Mouse (Mus musculus) heart, postnatal 0 days (tissue): Measurements from ENCODE around the gene 4932438A13Rik. TPM values are rescaled to one million over a fixed set of nuclear protein-coding genes. Genes with fewer than 3 reads are reported as not detected.
A peak's percentile ranks its signal among the peaks of the same experiment; 100 is the strongest.

Source experiments
- ATAC-seq: fragments of 200-750 bp; cut with Nextera tagmentation; 2 replicates; pipeline ENCODE4 v1.8.0; 2017; ENCODE audit warnings: low read depth, moderate number of reproducible peaks, moderate library complexity; ENCODE audit not compliant: insufficient read depth
- DNase-seq: peaks from one replicate; pipeline ENCODE4 v3.0.0-alpha.2; 2016; ENCODE audit warnings: low spot score
- H3K27ac ChIP-seq: fragments of 300-500 bp; sonication (generic); 2 replicates; pipeline ENCODE4 v1.5.1; 2014; ENCODE audit warnings: low read depth, mild to moderate bottlenecking
- H3K27me3 ChIP-seq: fragments of 300-500 bp; sonication (generic); 2 replicates; pipeline ENCODE4 v1.6.1; 2014; ENCODE audit warnings: low read length, mixed read lengths; ENCODE audit not compliant: control insufficient read depth, insufficient read depth
- H3K36me3 ChIP-seq: fragments of 300-500 bp; sonication (generic); replicated peaks from 2 replicates; pipeline ENCODE4 v1.6.1; 2014; ENCODE audit warnings: low read length, mixed read lengths; ENCODE audit not compliant: control insufficient read depth, insufficient read depth
- H3K4me1 ChIP-seq: fragments of 300-500 bp; sonication (generic); 2 replicates; pipeline ENCODE4 v1.6.1; 2014; ENCODE audit warnings: antibody characterized with exemption; ENCODE audit not compliant: control insufficient read depth, insufficient read depth
- H3K4me2 ChIP-seq: fragments of 300-500 bp; sonication (generic); 2 replicates; pipeline ENCODE4 v1.6.1; 2014; ENCODE audit warnings: low read depth, mild to moderate bottlenecking, low read length, moderate library complexity
- H3K4me3 ChIP-seq: fragments of 300-500 bp; sonication (generic); 2 replicates; pipeline ENCODE4 v1.5.1; 2014; ENCODE audit warnings: low read depth, low read length
- H3K9ac ChIP-seq: fragments of 300-500 bp; sonication (generic); replicated peaks from 2 replicates; pipeline ENCODE4 v1.6.1; 2014; ENCODE audit warnings: low read depth, low read length, mixed read lengths
- H3K9me3 ChIP-seq: fragments of 300-500 bp; sonication (generic); replicated peaks from 2 replicates; pipeline ENCODE4 v1.6.1; 2016; ENCODE audit warnings: low read length; ENCODE audit not compliant: control insufficient read depth
- CTCF ChIP-seq: IDR thresholded peaks from 2 replicates; pipeline ENCODE4 v1.5.1; 2016; ENCODE audit warnings: antibody characterized with exemption, control low read depth, low read depth
- EP300 ChIP-seq: IDR thresholded peaks from 2 replicates; pipeline ENCODE4 v1.6.1; 2016; ENCODE audit warnings: antibody characterized with exemption, low read depth
- WGBS: fragments of 180-500 bp; shearing (Covaris S2); extraction: QIAGEN DNeasy Blood & Tissue Kit; methylation state at CpG from one replicate; pipeline ENCODE4 v1.1.7; 2014; 5-methylcytosine and 5-hydroxymethylcytosine counted together
- polyA plus RNA-seq: library from polyadenylated mRNA; unstranded; fragments of >200 nt; fragmentation: Nextera tagmentation; extraction: Ambion mirVana; gene quantifications from 2 replicates; pipeline ENCODE4 v1.2.1, GENCODE M21; 2015
- total RNA-seq: library from RNA; depleted of rRNA; stranded (reverse); fragments of >200 nt; gene quantifications from 2 replicates; pipeline ENCODE4 v1.2.3, GENCODE M21; 2014; ENCODE audit warnings: low replicate concordance

Gene 4932438A13Rik
- total and polyA plus RNA-seq, 2 experiments from 2014 or later: 22.3 to 22.7 TPM

- H3K4me3 ChIP-seq: no peak overlapping the region
- no peak for TF ChIP-seq EP300
- no peak for TF ChIP-seq CTCF
- H3K36me3 ChIP-seq: no peaks in the 10 kb centered on the region
- H3K9ac ChIP-seq: no peak overlapping the region
- H3K27me3 ChIP-seq: no peaks in the 10 kb centered on the region
- H3K9me3 ChIP-seq: no peaks in the 10 kb centered on the region
- WGBS: 79% methylated on average over 7 of the region's 7 CpGs
- ATAC-seq: no peak
- no peak for DNase-seq
- no peak overlapping the region for H3K4me2 ChIP-seq
- no peak overlapping the region for H3K27ac ChIP-seq
- H3K4me1 ChIP-seq: no peaks in the 10 kb centered on the region
Measured at GRCm38 (mm10) chr3:36836833-36837232, 26.1 kb upstream of the 4932438A13Rik start.

GRCm38 (mm10) chr3:36840650-36841555, 22.0 kb upstream of the 4932438A13Rik start:
- H3K36me3 ChIP-seq: no peaks in the 10 kb centered on the region
- no peaks in the 10 kb centered on the region for H3K9me3 ChIP-seq
- peak; percentile 75 for DNase-seq
- TF ChIP-seq CTCF (peak; percentile 93), EP300 (no peak)
- H3K27me3 ChIP-seq: no peaks in the 10 kb centered on the region
- H3K4me2 ChIP-seq: peak overlapping the region; percentile 30; the same call in 1 of the 2 replicates
- ATAC-seq: peak; percentile 78
- H3K27ac ChIP-seq: no peak overlapping the region
- H3K4me1 ChIP-seq: no peaks in the 10 kb centered on the region
- H3K9ac ChIP-seq: no peak overlapping the region
- H3K4me3 ChIP-seq: peak overlapping the region; percentile 9; the same call in 1 of the 2 replicates
- WGBS: 17% methylated on average over 12 of the region's 12 CpGs

- Histone ChIP-seq H3K4me3 (peak overlapping the region; percentile 5; the same call in 1 of the 2 replicates), H3K9ac (no peak overlapping the region), H3K36me3 (no peaks in the 10 kb centered on the region), H3K4me1 (no peaks in the 10 kb centered on the region), H3K9me3 (no peaks in the 10 kb centered on the region), H3K4me2 (peak overlapping the region; percentile 38), H3K27ac (peak overlapping the region; percentile 60), H3K27me3 (no peaks in the 10 kb centered on the region)
- DNase-seq (peak; percentile 32), ATAC-seq (peak; percentile 68)
- 32% methylated on average over 10 of the region's 10 CpGs for WGBS
- TF ChIP-seq EP300 (0 out of 2 replicates have a peak, but pooled peaks have one; percentile 21), CTCF (peak; percentile 9; the same call in 1 of the 2 replicates)
Measured at GRCm38 (mm10) chr3:36853733-36854440, 9.0 kb upstream of the 4932438A13Rik start.

- ATAC-seq: no peak
- TF ChIP-seq CTCF (no peak), EP300 (no peak)
- Histone ChIP-seq H3K9me3 (no peaks in the 10 kb centered on the region), H3K4me2 (peak overlapping the region; percentile 93), H3K4me3 (no peak overlapping the region), H3K36me3 (peaks cover 12% of the 10 kb centered on the region), H3K27me3 (no peaks in the 10 kb centered on the region), H3K9ac (no peak overlapping the region), H3K27ac (peak overlapping the region; percentile 75), H3K4me1 (peaks cover 11% of the 10 kb centered on the region)
- WGBS: 77% methylated on average over 3 of the region's 3 CpGs
- DNase-seq: no peak
Measured at GRCm38 (mm10) chr3:36861411-36862410, 1.2 kb upstream of the 4932438A13Rik start.
